Mouse (Mus musculus) limb, embryonic 10.5 days (tissue): Measurements from ENCODE around the gene Hltf. TPM values are rescaled to one million over a fixed set of nuclear protein-coding genes. Genes with fewer than 3 reads are reported as not detected.
"Not testable (repeated sequence)": the region's sequence is repeated elsewhere in the genome, so short reads cannot be mapped to it uniquely, and the experiment has no call there.

Experiments used
- DNase-seq: peaks from one replicate; pipeline ENCODE4 v3.0.0-alpha.2; 2017; ENCODE audit warnings: low spot score
- H3K27ac ChIP-seq: fragments of 300-500 bp; sonication (generic); 2 replicates; pipeline ENCODE4 v1.5.1; 2016; ENCODE audit warnings: mild to moderate bottlenecking
- H3K27me3 ChIP-seq: fragments of 300-500 bp; sonication (generic); 2 replicates; pipeline ENCODE4 v1.6.1; 2016; ENCODE audit warnings: low read depth, mild to moderate bottlenecking; ENCODE audit not compliant: poor library complexity, severe bottlenecking
- H3K36me3 ChIP-seq: fragments of 300-500 bp; sonication (generic); 2 replicates; pipeline ENCODE4 v1.6.1; 2016; ENCODE audit warnings: mild to moderate bottlenecking, moderate library complexity
- H3K4me1 ChIP-seq: fragments of 300-500 bp; sonication (generic); 2 replicates; pipeline ENCODE4 v1.6.1; 2016
- H3K4me3 ChIP-seq: fragments of 300-500 bp; sonication (generic); 2 replicates; pipeline ENCODE4 v1.5.1; 2016; ENCODE audit warnings: mild to moderate bottlenecking, moderate library complexity
- H3K9me3 ChIP-seq: fragments of 300-500 bp; sonication (generic); replicated peaks from 2 replicates; pipeline ENCODE4 v1.6.1; 2016; ENCODE audit warnings: mild to moderate bottlenecking
- WGBS: fragments of 180-500 bp; shearing (Covaris S2); methylation state at CpG from one replicate; pipeline ENCODE4 v1.1.7; 2016; 5-methylcytosine and 5-hydroxymethylcytosine counted together
- polyA plus RNA-seq: library from polyadenylated mRNA; unstranded; fragments of >200 nt; fragmentation: Nextera tagmentation; extraction: Ambion mirVana; gene quantifications from 2 replicates; pipeline ENCODE4 v1.2.1, GENCODE M21; 2016

The Hltf gene
- polyA plus RNA-seq, 1 experiment from 2014 or later: 18.9 TPM

DNA sequence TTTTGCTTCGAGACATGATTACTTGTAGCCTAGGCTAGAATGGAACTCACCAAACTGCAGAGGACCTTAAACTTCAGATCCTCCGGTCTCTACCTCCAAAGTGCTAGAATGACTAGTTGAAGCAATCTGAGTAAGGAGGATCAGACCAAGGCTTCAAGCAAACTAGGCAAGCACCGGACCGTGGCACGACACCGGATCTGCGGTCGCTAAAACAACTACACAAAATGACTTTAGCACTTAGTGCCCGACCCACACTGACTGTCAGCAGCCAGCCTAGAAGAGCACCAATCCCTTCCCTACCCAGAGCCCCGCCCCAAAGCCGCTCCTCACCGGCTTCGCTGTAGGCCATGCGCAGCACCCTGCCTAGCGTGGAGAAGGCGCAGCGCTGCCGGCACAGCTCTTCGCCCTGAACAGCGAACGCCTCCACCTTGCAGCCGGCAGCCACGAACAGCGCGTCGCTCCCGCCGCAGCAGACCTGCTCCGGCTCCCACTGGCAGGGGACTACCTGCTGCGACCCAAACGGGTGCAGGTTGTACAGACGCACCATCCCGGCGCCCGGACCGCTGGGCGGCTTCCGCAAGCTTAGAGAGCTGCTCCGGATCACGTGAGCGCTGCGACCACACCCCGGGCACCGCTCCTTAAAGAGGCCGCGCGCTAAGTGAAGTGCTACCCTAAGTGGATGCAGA, 22.7 kb upstream of the Hltf start, which contains the start of gene Hps3:
Hps3 (minus strand) TSS at position 597 of the 686 bp plus-strand sequence.
- peak within 1 kb of the TSS; percentile 80 for H3K27ac ChIP-seq
- no peaks in the 10 kb centered on the region for H3K36me3 ChIP-seq
- peak; percentile 89 for DNase-seq
- under 1% methylated on average over 47 of the region's 47 CpGs for WGBS
- H3K9me3 ChIP-seq: no peaks in the 10 kb centered on the region
- H3K4me1 ChIP-seq: peaks cover 9% of the 10 kb centered on the region; the same call in 1 of the 2 replicates
- H3K4me3 ChIP-seq: peak within 1 kb of the TSS; percentile 82
- no peaks in the 10 kb centered on the region for H3K27me3 ChIP-seq

DNA sequence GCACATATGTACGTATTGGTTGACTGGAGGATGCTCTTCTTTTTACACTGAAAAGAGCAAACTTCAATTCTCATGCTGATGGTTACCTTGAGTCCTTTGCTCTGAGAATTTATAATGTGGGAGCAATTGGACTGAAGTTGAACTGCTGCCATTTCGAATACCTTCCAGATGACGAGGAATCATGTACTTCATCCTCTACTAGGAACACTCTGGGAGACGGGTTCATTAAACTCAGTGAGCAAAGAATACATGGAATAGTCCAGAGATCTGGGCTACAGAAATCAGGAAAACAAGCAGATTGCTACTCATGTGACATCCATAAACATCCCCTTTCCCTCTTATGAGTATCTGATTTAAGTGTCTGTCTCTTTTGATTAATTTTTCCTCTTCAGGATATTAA, 21.5 kb upstream of the Hltf start:
- no peak for DNase-seq
- Histone ChIP-seq H3K4me1 (peaks cover 9% of the 10 kb centered on the region; the same call in 1 of the 2 replicates), H3K27me3 (no peaks in the 10 kb centered on the region), H3K27ac (no peak overlapping the region), H3K36me3 (no peaks in the 10 kb centered on the region), H3K9me3 (no peaks in the 10 kb centered on the region), H3K4me3 (no peak overlapping the region)
- WGBS: 85% methylated on average over 4 of the region's 4 CpGs

DNA sequence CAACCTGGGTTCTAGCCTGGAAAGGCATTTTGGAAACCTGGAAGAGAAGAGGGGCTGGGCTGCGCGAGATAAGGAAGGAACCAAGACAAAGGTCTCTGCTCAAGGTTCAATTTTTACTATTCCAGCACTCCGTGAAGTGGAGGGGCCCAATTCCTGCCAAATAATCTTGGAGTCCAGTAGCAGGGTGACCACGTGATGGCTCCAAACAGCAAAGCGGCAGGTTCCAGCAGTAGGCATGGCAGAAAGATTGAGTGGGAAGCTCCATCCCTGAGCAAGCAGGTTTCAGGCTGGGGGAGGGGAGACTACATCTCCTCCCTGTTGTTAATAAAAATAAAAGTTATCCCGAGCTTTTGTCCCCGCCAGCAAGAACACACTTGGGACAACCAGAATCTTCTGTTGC, 16.1 kb upstream of the Hltf start:
- not testable (repeated sequence) for H3K27me3 ChIP-seq, H3K4me3 ChIP-seq, H3K27ac ChIP-seq, DNase-seq, H3K9me3 ChIP-seq, H3K36me3 ChIP-seq, H3K4me1 ChIP-seq
- WGBS: 96% methylated on average over 7 of the region's 7 CpGs

DNA sequence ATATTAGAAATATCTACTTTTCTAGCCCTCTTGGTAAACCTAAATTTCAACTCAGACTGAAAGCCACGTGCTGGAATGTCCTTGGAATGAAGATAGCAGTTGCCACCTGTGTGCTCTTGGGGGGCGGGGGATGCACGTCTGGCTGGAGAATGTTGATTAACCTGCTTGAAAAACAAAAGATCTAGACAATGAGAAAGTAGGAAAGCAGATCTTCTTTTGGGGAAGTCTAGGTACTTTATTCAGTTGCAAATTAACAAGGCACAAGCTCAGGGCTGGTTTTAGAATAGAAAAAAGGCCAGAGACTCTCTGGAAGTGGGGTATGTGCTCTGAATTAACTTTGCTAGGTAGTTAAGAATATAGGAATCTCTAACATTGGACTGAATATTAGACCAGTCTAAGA, 12.9 kb upstream of the Hltf start:
- 85% methylated on average over 3 of the region's 3 CpGs for WGBS
- H3K4me3 ChIP-seq, H3K4me1 ChIP-seq, H3K36me3 ChIP-seq, H3K9me3 ChIP-seq, DNase-seq, H3K27ac ChIP-seq, H3K27me3 ChIP-seq: not testable (repeated sequence)

DNA sequence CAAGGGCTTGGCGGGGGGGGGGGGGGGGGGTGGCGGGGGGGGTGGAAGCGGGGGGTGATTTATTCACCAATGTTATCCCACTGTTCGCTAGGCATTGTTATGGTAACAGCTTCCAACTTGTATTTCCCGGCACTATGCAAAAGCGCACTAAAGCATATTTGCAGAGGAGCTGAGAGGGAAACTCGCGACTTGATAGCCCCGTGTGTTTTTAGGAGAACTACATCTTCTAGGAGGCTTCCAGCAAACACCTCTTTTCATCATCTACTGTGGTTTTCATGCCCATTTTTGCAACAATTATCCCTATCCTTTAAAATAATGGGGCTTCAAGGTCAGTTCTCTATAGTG, 558 bp downstream of the Hltf start:
- WGBS: 0% methylated on average over 8 of the region's 9 CpGs

DNA sequence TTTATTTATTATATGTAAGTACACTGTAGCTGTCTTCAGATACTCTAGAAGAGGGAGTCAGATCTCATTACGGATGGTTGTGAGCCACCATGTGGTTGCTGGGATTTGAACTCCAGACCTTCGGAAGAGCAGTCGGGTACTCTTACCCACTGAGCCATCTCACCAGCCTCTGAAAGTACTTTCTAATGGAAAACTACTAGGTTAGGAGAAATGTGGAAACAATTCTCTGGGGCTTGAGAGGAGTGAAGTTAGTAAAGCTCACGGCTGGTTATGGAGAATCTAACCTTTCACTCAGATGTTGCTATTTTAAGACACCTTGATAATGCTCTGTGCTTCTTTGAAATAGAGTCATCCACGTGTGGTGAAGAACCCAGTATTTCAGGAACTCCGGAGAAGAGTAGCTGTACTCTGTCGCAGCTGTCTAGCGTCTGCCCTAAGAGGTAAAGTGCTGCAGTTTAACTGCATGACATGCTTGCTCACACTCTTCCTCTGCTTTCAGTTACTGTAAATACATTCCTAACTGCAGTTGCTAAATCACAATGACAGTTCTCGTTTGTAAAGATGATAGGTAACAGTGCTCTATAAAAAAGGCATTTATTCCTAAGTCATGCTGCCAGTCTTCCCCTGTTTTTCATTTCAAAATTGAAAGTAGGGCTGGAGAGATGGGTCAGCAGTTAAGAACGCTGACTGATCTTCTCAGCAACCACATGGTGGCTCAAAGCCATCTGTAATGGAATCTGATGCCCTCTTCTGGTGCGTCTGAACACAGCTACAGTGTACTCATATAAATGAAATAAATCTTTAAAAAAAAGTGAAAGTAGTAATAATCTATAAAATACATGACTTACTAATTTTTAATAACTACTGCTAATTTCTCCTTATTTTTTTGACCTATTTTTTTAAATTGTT, 18.8 kb downstream of the Hltf start:
- Histone ChIP-seq H3K4me1 (no peaks in the 10 kb centered on the region), H3K27ac (no peak overlapping the region), H3K36me3 (peaks cover 34% of the 10 kb centered on the region), H3K9me3 (no peaks in the 10 kb centered on the region), H3K27me3 (no peaks in the 10 kb centered on the region), H3K4me3 (no peak overlapping the region)
- DNase-seq: no peak
- WGBS: 85% methylated on average over 11 of the region's 11 CpGs

More for the DNA sequence above, 558 bp downstream of the Hltf start:
- Histone ChIP-seq H3K4me1 (peaks cover 4% of the 10 kb centered on the region), H3K27me3 (no peaks in the 10 kb centered on the region), H3K9me3 (no peaks in the 10 kb centered on the region), H3K27ac (peak overlapping the region; percentile 87), H3K4me3 (peak overlapping the region; percentile 80), H3K36me3 (peaks cover 12% of the 10 kb centered on the region)
- DNase-seq: no peak

DNA sequence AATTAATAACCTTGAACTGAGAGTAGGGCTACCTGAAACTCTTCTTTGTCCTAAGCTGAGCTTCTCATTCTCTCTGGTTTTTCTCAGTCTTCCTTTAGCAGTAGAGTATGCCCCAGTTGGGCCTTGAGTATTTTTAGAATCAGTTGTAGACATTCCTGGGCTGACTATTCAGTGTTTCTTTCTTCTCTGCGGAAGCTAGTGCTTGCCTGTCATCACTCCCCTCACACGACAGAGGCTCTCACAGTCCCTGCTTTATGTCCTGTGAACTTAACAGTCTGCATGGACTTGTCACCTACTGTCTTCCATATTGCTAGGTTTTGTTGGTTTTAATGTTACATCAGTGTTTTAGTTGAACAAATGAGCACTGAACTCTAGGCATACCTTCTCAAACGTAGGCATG, 24.6 kb downstream of the Hltf start:
- 79% methylated on average over 3 of the region's 3 CpGs for WGBS
- peaks cover 35% of the 10 kb centered on the region for H3K36me3 ChIP-seq

DNA sequence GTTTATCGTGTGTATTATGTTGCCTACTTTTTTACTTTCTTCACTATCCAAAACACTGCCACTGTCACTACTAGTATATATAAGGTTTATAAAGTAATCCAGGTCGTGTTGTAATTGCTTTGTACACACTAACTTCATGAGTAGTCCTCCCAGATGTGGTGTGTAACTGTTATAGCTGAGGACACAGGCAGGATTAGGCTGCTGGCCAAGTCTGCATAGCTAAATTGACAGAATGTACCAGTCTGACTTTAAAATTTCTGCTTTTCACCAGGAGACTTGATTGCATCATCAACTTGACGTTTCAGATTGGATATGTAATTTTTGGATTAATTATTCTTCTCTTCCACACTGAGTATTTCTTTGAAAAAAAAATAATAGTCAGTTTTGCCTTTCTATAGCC, 46.2 kb downstream of the Hltf start:
- Histone ChIP-seq H3K9me3 (no peaks in the 10 kb centered on the region), H3K4me3 (no peak overlapping the region), H3K36me3 (peaks cover 18% of the 10 kb centered on the region; the same call in 1 of the 2 replicates), H3K27ac (no peak overlapping the region), H3K4me1 (no peaks in the 10 kb centered on the region), H3K27me3 (no peaks in the 10 kb centered on the region)
- DNase-seq: no peak
- 84% methylated on average over 3 of the region's 3 CpGs for whole genome bisulfite sequencing

More for the DNA sequence above, 24.6 kb downstream of the Hltf start:
- DNase-seq: no peak
- no peak overlapping the region for H3K27ac ChIP-seq
- no peaks in the 10 kb centered on the region for H3K9me3 ChIP-seq
- H3K4me3 ChIP-seq: no peak overlapping the region
- no peaks in the 10 kb centered on the region for H3K4me1 ChIP-seq
- H3K27me3 ChIP-seq: no peaks in the 10 kb centered on the region

DNA sequence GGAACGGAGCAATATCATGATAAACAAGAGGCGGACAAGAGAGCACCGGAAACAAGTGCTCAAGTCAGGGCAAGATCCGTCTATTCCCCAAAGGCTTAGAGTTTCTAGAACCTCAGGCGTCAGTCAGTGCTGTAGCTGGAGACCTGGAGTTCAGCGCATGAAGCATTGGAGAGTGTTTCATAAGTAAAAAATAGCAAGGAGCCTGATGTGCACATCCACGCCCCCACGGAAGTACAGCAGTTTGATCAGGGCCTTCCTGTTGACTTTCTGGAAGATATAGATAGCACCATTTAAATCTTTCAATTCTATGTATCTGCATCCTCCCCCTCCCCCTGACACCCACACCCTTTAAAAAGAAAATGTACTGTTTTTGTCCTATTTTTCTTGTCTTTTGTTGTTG, 46.7 kb downstream of the Hltf start:
- H3K36me3 ChIP-seq: peaks cover 19% of the 10 kb centered on the region; the same call in 1 of the 2 replicates
- WGBS: 93% methylated on average over 8 of the region's 8 CpGs

DNA sequence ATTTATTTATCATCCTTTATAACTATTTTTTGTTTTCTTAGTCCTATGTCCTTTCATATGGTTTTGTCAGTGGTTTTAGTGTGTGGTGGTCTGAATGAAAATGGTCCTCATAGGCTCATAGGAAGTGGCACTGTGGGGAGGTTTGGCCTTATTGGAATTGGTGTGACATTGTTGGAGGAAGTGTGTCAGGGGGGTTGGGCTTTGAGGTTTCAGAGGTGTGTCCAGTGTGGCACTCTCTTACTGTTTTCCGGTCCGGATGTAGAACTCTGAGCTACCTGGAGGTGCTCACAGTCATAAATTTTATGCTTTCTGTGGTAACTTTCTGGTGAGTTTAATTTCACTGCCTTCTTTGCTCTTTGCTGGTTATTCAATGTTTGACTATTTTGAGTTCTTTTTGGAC, 47.2 kb downstream of the Hltf start:
- H3K27me3 ChIP-seq: no peaks in the 10 kb centered on the region
- DNase-seq: no peak
- H3K4me3 ChIP-seq: no peak overlapping the region
- H3K9me3 ChIP-seq: no peaks in the 10 kb centered on the region
- H3K27ac ChIP-seq: no peak overlapping the region
- H3K36me3 ChIP-seq: peaks cover 24% of the 10 kb centered on the region; the same call in 1 of the 2 replicates
- no peaks in the 10 kb centered on the region for H3K4me1 ChIP-seq
- WGBS: 95% methylated on average over 2 of the region's 2 CpGs

More for the DNA sequence above, 46.7 kb downstream of the Hltf start:
- H3K4me1 ChIP-seq: no peaks in the 10 kb centered on the region
- no peaks in the 10 kb centered on the region for H3K9me3 ChIP-seq
- DNase-seq: no peak
- H3K4me3 ChIP-seq: no peak overlapping the region
- H3K27ac ChIP-seq: no peak overlapping the region
- no peaks in the 10 kb centered on the region for H3K27me3 ChIP-seq

DNA sequence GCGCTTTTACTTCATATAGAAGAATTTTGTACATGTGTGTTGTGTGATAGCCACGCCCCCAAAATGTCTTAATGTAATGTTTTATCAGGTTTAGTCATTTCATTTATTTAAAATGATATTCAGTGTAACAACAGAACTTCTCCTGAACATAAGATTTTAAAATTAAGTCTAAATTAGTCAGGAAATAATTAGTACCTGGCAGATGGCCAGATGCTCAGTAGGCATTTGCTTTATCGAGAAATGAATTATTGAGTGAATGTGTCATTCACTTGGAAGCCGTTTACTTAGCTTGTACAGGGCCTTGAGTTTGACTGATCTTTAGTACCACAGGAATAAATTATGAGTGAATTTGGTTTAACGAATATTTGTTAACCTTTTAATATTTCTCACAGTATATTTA, 51.3 kb downstream of the Hltf start:
- H3K27ac ChIP-seq: no peak overlapping the region
- no peaks in the 10 kb centered on the region for H3K4me1 ChIP-seq
- no peaks in the 10 kb centered on the region for H3K9me3 ChIP-seq
- 92% methylated on average over 5 of the region's 5 CpGs for WGBS
- H3K4me3 ChIP-seq: no peak overlapping the region
- H3K36me3 ChIP-seq: peaks cover 39% of the 10 kb centered on the region
- DNase-seq: no peak
- no peaks in the 10 kb centered on the region for H3K27me3 ChIP-seq

DNA sequence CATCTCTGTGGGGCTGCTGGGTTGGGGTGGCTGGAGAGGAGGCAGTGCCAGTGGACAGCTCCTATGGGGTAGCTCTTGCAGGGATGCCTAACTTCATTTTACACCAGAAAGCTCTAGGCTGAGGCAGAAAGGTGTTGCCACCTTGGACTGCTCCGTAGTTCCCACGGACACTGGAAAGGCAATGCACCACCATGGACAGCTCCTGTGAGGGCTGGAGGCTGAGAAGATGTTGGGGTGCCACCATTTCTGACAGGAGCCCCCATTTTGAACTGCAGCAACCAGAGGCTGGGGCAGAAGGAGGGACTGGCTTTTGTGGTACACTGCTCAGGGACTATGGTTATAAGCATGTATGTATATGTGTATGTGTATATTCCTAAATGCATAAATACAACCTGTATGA, 54.3 kb downstream of the Hltf start:
- H3K27ac ChIP-seq: no peak overlapping the region
- 90% methylated on average over 2 of the region's 2 CpGs for WGBS
- no peak for DNase-seq
- H3K36me3 ChIP-seq: peaks cover 42% of the 10 kb centered on the region
- H3K4me1 ChIP-seq: no peaks in the 10 kb centered on the region
- no peak overlapping the region for H3K4me3 ChIP-seq
- H3K9me3 ChIP-seq: no peaks in the 10 kb centered on the region
- H3K27me3 ChIP-seq: no peaks in the 10 kb centered on the region

DNA sequence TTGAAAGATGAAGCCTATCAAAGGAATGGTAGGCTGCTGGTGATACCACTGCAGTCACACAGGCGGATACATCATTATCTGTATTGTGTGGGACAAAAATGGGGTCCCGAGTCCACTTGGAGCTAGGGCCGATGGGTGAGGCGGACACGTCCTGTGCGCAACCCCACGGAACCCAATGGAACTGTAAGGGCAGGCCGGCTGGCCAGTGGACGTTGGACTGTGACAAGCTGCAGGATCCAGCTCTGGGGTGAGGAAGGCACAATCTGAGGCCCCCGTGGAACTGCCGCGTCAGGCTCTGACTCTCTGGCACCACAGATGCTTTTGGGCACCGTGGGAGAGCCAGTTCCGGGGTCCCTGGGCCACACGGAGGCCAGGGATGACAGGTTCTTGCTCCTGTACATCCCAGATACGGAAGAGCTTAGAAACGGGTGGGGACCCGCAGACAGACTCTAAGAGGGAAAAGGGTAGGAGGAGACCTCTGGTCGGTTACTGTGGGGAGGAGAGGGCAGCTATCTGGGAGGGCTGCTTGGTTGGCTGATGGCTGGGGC, 61.5 kb downstream of the Hltf start:
- Histone ChIP-seq H3K4me1 (no peaks in the 10 kb centered on the region), H3K27me3 (no peaks in the 10 kb centered on the region), H3K36me3 (peaks cover 29% of the 10 kb centered on the region), H3K4me3 (no peak overlapping the region), H3K9me3 (no peaks in the 10 kb centered on the region), H3K27ac (no peak overlapping the region)
- 94% methylated on average over 19 of the region's 19 CpGs for WGBS
- DNase-seq: no peak
